Mouse (Mus musculus) liver, adult (tissue): ENCODE measurements around the gene Csf3.

Experiments
- GATA4 ChIP-seq: IDR thresholded peaks from 2 replicates; pipeline ENCODE4 v1.6.1; 2014; ENCODE audit warnings: mild to moderate bottlenecking, low read length; ENCODE audit not compliant: insufficient replicate concordance

Csf3 gene

GRCm38 (mm10) chr11:98717904-98718303, 16.8 kb downstream of the Csf3 start:
- no peak for TF ChIP-seq GATA4

DNA sequence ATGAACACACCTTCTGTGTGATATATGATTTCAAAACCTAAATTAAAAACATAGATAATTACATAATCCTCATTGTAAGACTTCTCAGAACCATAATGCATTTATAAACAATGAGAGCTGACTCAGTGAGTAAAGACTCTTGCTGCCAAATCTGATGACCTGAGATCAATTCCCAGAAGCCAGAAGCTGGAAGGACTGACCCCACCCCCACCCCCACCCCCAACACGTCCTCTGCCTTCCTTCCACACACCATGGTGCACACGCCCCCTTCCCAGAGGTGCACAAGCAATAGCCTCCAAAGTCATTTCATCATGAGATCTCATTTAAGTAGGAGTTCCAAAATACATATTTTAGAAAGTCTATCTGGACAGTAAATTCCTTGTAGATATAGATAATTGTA, 19.7 kb downstream of the Csf3 start:
- TF ChIP-seq GATA4 = no peak

DNA sequence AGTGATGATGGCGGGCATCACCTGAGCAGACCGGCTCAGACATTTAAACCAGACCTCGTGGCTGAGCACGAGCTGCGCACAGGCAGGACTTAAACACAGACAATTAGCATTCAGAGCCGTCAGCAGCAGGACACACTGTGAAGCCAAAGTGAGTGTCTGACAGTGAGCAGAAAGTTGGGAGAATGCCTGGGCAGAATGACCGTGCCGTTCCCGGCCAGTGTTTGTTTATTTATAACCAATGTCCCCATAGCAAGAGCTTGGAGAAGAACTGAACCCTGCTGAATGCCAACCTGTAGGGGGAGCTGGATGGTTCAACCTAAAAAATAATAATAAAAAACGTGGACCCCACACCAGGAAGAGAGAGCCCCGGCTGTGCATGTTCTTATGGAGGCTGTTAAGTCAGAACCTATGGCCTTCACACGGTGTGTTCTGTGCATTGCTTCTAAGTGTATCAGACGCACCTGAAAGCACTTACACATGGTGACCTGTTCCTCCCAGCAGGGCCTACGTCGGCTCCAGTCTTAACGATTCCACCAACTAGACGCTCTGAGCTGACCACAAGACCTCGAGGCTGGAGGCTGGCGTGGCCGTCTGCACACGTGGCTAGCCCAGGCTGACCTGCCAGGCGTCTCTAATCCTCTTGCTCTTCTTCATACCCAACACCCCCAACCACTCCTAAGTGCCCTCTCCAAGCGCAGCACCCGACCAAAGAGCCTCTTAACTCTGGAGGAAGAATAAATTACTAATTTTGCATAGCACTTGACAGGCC, 20.6 kb downstream of the Csf3 start:
- TF ChIP-seq GATA4 = no peak

GRCm38 (mm10) chr11:98723098-98723497, 22.0 kb downstream of the Csf3 start:
- no peak for TF ChIP-seq GATA4

DNA sequence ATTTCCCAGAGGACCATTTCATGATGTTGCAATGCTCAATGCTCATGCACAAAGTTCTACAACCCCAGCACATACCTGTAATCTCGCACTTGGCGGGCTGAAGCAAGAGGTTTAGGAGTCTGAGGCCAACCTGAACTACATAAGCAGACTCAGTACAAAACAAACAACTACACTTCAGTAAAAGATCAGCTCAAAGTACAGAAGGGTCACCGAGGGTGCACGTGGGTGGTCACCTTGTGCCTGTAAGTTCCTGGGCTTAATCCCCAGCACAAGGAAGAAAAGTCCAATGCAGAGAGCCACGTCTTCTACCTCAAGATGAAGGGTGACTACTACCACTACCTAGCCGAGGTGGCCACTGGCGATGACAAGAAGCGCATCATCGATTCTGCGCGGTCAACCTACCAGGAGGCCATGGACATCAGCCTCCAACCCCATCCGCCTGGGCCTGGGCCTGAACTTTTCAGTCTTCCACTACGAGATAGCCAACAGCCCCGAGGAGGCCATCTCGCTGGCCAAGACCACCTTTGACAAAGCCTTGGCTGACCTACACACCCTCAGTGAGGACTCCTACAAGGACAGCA, 25.0 kb downstream of the Csf3 start:
- no peak for TF ChIP-seq GATA4

GRCm38 (mm10) chr11:98729119-98729588, 28.1 kb downstream of the Csf3 start, which contains the start of gene Med24:
TSS of gene Med24 (minus strand) at chr11:98729435.
- TF ChIP-seq GATA4 = no peak

DNA sequence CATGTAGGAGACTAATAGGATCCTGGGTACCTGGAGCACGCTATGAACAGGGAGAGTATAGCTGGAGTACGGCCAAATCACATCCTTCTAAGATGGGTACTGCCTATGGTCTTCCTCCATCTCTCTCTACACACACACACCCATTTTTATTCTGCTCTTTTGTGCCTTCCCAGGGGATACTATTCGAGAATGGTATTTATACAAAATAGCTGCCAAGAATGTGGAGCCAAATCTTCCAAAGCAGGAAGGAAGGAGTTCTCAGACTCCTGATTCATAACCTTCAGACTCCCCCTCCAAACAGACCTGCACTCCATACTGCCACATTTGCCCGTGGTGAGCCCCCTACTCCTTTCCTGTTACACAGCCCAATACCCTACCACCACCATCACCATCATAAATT, 29.7 kb downstream of the Csf3 start:
- TF ChIP-seq GATA4 = no peak

- no peak for TF ChIP-seq GATA4
Measured at GRCm38 (mm10) chr11:98731134-98731533, 30.1 kb downstream of the Csf3 start.

DNA sequence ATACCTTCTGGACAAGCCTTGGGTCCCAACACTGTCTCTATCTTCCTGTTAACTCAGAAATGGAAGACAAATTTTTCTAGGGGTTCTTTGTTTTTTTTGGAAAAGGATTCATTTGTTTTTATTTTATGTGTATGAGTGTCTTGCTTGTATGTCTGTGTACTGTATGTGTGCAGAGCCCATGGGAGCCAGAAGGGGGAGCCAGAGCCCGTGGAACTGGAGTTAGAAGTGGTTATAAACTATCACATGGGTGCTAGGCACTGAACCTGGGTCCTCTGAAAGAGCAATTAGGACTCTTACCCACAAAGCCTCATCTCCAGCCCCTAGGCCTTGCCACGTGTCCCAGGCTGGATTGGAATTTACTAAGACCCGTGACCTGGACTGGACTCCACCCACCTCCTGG, 33.0 kb downstream of the Csf3 start:
- TF ChIP-seq GATA4 = no peak

- TF ChIP-seq GATA4 = no peak
Measured at GRCm38 (mm10) chr11:98735111-98735510, 34.0 kb downstream of the Csf3 start.

DNA sequence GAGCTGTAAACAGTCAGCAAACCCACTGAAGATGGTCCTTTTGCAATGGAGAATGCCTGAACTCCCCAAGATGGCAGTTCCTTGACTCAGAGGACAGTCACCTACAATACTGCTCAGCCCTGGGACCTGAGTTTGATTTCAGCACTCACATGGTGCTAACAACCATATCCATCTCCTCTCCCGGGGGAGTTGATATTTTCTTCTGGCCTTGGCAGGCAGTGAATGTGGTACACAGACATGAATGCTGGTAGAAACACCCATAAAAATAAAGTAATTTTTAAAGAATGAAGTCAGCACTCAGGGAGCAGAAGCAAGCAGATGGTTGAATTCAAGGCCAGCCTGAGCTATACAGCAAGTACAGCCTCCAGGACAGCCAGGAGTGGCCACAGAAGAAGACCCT, 35.1 kb downstream of the Csf3 start:
- no peak for TF ChIP-seq GATA4

- no peak for TF ChIP-seq GATA4
Measured at GRCm38 (mm10) chr11:98738428-98738911, 37.4 kb downstream of the Csf3 start.

DNA sequence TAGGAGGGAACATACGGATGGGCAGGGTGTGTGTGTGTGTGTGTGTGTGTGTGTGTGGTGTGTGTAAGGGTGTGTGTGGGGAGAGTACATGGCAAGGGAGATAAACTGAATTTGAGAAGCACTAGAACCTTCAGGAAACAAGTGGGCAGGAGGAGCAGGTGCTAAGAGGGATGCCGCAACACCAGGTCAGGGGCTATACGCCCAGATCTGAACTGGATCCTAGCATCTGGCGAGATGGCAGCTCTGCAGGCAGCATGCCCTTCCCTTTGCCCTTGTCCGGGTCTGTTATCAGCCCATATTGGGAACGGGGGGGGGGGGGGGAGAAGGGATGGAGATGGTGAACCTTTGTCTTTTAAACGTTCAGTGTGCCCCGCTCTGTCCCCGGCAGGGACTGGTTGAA, 37.9 kb downstream of the Csf3 start:
- TF ChIP-seq GATA4 = no peak

DNA sequence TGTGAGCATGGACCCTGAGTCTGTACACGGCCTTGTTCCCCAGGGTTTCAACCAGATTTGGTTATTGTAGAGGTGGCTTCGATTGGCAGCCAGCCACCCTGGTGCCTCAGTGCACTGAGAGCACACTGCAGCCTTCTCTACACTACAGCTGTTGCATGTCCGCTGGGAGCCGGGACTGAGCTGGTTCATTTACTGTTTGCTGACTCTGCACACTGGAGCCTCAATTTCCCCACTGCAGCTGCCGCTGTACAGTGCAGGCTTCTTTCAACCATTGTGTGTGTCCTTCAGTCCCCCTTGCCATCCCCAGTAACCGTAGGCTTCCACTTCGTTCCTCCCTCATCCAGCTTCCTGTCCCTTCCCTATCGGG, 38.9 kb downstream of the Csf3 start:
- TF ChIP-seq GATA4 = no peak

- TF ChIP-seq GATA4 = no peak
Measured at GRCm38 (mm10) chr11:98740393-98741050, 39.5 kb downstream of the Csf3 start, which contains the start of gene Thra. TSS of gene Thra (plus strand) at chr11:98740638.

- no peak for TF ChIP-seq GATA4
Measured at GRCm38 (mm10) chr11:98741051-98741620, 40.1 kb downstream of the Csf3 start.
